Mouse (Mus musculus) c-Kit-positive CD71-positive TER-119-negative erythroid progenitor cells, embryonic 14.5 days (primary cell): ENCODE data around the gene Tshz3.

Source experiments
- DNase-seq: peaks from one replicate; pipeline ENCODE4 v3.0.0-alpha.2; 2013; ENCODE audit warnings: low read depth

Gene Tshz3

GRCm38 (mm10) chr7:36697118-36697855 is 631 bp upstream of the Tshz3 start:
- no peak for DNase-seq

- no peak for DNase-seq
These were observed 650 bp downstream of the Tshz3 start for GRCm38 (mm10) chr7:36698589-36698946.

DNA sequence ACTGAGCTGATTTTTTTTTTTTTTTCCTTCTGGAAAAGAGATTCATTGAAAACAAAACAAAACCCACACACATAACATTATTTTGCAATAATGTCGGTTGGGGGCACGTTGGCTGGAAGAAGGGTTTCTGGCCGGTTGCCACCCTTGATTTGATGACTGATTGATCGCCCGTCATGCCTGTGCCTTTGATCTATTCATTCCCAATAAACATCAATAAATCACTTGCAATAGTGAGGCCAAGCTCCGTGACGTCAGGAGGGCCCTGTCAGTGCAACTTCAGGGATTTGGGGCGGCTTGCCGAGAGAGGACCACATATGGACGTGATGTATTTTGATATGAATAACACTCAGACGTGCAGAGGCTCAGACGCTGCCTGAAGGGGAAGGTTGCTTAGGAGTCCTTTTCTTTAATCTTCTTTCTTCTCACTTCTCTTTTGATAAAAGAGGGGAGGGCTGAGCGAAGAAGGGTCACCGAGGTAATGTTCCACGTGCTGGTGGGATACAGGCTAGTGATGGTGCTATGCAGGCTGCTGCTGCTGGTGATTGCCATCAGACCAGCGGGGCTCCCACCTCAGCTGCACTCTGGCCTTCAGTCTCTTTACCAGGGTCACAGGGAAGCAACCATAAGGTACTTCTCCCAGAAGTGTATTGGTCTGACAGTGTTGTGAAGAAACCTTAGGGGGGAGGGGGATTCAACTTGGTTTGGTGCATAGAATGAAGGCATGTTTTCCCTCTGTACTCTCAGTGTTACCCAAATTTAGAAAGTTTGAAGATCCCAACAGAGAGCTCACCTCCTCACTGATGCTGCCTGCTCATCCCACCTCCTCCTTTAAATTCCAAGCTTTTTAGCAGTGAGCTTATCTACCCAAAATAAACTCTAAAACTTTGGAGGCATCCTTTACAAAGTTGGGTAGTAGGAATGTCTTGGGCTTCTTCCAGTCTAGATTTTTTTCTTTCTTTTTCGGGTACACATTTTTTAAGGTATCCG is 1.4 kb downstream of the Tshz3 start:
- no peak for DNase-seq

- DNase-seq = no peak
These were observed 8.7 kb downstream of the Tshz3 start for GRCm38 (mm10) chr7:36706636-36707035.

DNA sequence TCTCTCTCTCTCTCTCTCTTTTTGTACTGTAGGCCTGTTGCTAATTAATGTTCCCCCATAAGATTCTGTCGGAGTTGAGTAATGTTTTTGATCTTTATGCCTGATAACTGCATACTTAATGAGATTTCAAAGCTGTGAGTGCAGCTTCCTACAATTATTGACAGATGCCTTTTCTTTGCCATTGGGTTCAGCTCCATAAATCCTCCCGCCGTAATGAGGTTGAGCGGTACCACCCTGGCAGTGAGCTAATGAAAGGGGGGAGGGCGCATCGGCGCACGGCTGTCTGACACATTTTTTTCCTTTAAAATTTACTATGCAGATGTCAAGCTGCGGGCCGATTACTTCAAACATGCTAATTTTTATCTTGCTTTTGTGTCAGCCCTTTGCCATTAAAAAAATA is 9.3 kb downstream of the Tshz3 start:
- DNase-seq = no peak

- no peak for DNase-seq
These were observed 9.9 kb downstream of the Tshz3 start for GRCm38 (mm10) chr7:36707681-36708350.

DNA sequence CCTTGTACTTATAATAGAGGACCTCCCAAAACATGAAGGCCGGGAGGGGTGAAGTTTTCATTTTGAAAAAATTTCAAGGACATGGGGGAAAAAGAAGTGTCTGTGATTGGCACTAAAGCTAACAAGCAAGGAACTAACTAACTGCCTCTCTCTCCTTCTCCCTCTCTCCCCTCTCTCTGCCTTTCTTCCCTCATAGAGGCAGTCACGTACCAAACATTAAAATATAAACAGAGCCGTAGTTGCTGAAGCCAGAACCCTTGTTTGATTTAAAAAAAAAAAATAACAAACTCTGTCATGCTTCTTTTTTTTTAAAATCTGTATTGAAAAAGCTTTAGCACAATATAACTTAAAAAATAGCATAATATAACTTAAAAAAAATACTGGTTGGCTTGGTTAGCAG is 10.9 kb downstream of the Tshz3 start:
- DNase-seq = no peak

DNA sequence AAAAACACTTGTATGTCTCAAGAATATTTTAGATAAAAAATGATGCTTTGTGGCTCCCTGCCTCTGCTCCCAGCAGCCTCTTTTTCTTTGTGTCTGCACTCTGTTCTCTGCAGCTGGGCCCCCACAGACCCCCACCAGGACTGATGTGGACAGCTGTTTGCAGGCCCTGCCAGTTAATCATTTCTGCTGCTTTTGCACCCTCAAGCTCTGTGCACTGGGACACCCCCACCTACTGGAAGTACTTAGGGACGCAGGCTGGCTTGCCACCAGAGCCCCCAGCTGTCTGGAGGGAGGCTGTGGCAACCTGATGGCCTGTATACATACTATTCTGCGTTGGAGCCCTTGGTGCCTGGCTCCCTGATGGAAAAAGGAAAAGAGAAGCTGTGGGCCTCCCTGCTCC is 11.3 kb downstream of the Tshz3 start:
- DNase-seq = no peak

DNA sequence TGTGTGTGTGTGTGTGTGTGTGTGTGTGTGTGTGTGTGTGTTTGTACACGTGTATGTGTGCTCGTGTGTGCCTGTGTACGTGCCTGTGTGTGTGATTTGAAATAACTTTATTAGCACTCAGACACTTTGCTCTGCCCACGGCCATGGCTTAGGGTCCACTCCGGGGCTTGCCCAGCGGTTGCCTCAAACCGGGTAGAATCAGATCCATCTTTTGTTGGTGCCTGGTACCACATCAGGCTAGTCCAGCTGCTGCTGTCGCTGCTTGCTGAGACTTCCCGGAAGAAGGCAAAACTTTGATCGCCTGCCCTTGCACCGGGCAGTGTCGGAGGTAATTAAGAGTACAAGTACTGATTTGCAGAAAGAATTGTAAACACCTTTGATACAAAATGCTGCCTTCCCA is 12.1 kb downstream of the Tshz3 start:
- DNase-seq = no peak

DNA sequence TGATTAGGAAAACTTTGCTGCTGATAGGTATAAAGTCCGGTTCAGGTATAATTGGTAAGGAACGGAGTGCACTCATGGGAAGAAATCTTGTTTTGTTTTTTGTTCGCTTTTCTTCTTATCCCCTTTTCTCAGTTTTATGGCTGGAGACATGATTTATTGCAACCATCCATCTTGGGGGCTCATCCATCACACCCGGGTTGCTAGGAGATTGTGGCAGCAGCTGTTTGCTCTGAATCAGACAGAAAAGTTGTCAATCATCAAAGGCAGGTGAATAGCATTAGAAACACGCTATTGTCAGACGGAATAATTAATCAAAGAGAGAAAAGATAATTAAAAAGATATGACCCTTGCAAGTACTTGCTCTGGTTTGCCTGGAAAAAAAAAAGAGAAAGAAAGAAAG is 12.5 kb downstream of the Tshz3 start:
- no peak for DNase-seq

- no peak for DNase-seq
These were observed 13.8 kb downstream of the Tshz3 start for GRCm38 (mm10) chr7:36711766-36712165.

- DNase-seq = no peak
These were observed 16.4 kb downstream of the Tshz3 start for GRCm38 (mm10) chr7:36714323-36714722.

DNA sequence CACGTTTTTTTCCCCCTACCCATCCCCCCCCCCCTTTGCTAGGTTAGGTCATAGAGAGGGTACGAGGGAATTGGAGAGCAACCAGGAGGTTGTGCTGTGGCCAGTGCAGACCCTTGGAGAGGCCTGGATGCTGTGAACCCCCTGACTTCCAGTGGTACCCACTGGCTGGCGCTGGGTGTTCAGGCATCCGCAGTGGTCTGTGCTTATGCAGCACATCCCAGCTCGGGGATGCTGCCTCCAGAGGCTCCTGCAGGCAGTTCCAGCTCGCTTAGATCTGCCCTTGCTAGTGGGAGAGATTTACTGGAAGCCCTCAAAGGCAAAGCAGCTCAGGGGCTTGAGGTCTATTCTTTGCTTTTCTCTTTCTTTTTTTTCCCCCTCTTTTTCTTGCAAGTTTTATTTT is 19.3 kb downstream of the Tshz3 start:
- DNase-seq = no peak

- no peak for DNase-seq
These were observed 22.9 kb downstream of the Tshz3 start for GRCm38 (mm10) chr7:36720830-36721229.

- DNase-seq = no peak
These were observed 38.6 kb downstream of the Tshz3 start for GRCm38 (mm10) chr7:36736303-36737050.

DNA sequence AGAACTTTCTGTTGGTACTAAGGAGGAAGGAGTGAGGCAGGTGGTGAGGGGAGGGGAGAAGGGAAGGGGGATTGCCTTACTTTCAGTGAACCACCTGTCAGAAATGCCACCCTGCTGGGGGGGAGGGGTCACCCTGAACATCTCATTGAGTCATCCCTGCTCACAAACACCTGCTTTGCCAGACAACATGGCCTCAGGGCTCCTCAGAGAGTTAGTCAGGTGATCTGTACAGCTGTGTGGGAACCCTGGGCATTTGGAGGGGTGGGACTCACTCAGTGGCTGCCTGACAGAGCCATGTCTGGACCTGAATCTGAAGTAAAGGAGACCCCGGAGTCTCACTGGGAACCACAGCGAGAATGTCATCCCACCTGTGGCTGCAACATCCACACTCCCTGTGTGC is 53.6 kb downstream of the Tshz3 start:
- DNase-seq = no peak

DNA sequence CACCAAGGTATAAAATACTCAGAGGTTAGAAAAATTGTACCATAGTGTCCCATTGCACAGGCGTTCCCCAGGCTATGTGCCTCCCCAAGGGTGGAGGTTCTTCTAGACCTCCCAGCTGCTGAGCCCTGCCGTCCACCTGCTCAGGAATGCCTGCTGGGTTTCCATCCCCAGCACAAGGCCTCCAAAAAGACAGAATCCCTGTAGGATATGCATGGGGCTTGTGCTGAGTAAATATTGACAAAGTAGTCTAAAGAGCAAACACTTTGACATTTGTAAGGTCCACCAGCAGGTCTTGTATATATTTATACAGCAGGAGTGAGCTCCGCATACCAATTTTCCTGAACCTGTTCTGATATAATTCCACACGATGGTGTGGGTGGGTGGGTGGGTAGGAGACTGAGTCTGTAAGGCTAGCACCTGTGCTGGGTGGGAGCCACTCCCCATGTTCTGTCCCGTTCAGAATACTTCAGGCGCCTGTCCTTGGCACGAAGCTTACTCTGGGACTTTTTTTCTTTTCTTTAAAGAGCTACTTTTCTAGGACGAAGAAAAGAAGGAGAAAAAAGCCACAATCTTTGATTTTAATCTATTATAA is 69.7 kb downstream of the Tshz3 start:
- no peak for DNase-seq

GRCm38 (mm10) chr7:36773086-36773485 is 75.2 kb downstream of the Tshz3 start:
- DNase-seq = no peak

DNA sequence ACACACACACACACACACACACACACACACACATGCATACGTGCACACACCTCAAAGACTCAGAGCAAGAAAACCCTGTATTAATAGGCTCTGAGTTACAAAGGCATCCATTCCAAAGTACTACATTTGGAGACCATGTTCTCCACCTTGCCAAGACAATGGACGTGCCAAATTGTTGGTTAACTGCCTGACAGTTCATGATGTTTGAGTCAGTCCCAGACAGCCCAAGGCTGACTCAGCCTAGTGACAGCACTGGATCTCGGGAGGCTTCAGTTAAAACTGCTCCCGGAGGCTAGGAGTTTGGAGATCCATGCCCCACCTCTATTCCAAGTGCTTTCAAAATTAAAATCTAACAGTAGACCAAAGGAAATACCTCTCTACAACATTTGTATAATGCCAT is 79.0 kb downstream of the Tshz3 start:
- DNase-seq = no peak

GRCm38 (mm10) chr7:36778456-36778855 is 80.5 kb downstream of the Tshz3 start:
- DNase-seq = no peak

- DNase-seq = no peak
These were observed 86.4 kb downstream of the Tshz3 start for GRCm38 (mm10) chr7:36784243-36784773.
